Mouse (Mus musculus): Measurements from ENCODE around the gene Ceacam20. TPM values are rescaled to one million over a fixed set of nuclear protein-coding genes. Genes with fewer than 3 reads are reported as not detected.
A peak's percentile ranks its signal among the peaks of the same experiment; 100 is the strongest.

Ceacam20 gene
- polyA plus RNA-seq, 1 experiment from 2014 or later = not detected

DNA sequence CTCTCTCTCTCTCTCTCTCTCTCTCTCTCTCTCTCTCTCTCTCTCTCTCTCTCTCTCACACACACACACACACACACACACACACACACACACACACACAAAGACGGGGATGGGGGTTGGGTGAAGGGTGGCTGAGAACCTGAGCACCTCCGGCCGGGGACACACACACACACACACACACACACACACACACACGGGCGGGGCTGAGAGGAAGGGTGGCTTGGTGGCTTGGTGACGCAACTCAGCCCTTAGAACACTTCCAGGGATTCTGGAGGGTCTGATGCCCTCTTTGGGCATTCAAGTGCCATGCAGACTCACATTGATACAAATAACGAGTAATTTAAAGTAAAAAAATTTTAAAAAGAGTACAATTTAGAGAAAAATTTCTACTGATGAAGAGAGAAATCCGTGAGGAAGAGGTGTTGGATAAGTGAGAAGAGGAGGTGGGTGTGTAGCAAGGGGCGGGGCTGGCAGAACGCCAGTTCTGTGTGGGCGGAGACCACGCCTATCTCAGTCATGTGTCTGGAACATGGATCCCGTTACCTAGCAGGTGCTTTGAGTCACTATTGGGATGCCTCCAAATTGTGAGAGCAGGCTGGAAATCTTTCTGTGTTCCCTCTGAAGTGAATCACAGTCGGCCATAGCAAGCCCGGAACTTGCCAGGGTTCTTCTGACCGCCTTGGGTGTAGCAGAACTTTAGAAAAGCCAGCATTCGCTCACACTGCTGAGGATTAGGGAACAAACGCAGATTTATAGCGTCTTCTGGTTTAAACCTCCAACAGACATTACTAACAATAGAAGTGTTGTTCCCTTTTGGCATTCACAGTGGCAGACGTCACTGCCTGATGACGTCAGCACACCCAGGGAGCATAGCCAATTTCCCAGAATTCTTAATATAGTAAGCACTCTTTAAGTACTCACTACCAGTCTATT is 32.1 kb upstream of the Ceacam20 start:
- no peaks in the 10 kb centered on the region for H3K36me3 ChIP-seq
- peak; percentile 77 for ATAC-seq (ENCODE audit: insufficient number of reproducible peaks, low FRiP score, low TSS enrichment, low read depth)
- H3K9ac ChIP-seq = no peak overlapping the region
- H3K27ac ChIP-seq = peak overlapping the region; percentile 80
- H3K4me3 ChIP-seq = peak overlapping the region; percentile 8; the same call in 1 of the 2 replicates
- H3K9me3 ChIP-seq = no peaks in the 10 kb centered on the region
- H3K27me3 ChIP-seq = peaks cover 9% of the 10 kb centered on the region; the same call in 1 of the 2 replicates
- H3K4me1 ChIP-seq = peaks cover 12% of the 10 kb centered on the region; the same call in 1 of the 2 replicates
- peak overlapping the region; percentile 36 for H3K4me2 ChIP-seq
- WGBS = 13% methylated on average over 20 of the region's 21 CpGs

DNA sequence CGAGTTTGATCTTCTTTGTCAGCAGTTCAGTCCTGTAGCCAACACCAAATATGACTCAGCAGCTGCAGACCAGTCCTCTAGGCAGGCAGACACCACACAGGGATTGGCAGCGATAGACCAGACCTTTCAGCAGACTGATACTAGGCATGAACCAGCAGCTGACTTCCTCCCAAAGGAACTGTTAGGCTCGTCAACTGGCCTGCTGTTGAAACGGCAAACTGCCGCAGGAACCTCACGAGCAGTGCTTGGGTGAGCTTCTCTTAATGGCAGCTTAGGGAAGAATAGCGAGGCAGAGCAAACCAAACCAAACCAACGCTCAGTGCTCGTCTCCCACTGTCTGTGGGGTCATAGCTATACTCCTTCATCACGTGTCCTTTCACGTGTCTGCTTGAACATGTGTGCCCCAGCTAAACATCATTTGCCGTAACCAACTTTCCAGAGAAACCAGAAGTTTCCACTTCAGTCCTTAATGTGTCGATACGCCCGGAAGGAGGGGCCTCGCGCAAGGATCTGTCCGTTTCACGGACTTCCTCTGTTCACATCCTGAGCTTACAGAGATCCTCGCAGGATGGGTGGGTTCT is 30.0 kb upstream of the Ceacam20 start:
- Histone ChIP-seq H3K36me3 (no peaks in the 10 kb centered on the region), H3K27ac (no peak overlapping the region), H3K27me3 (peaks cover 9% of the 10 kb centered on the region; the same call in 1 of the 2 replicates), H3K4me2 (no peak overlapping the region), H3K4me3 (no peak overlapping the region), H3K4me1 (peaks cover 18% of the 10 kb centered on the region), H3K9me3 (no peaks in the 10 kb centered on the region), H3K9ac (no peak overlapping the region)
- WGBS = 69% methylated on average over 20 of the region's 20 CpGs
- ATAC-seq (ENCODE audit: insufficient number of reproducible peaks, low FRiP score, low TSS enrichment, low read depth) = no peak

DNA sequence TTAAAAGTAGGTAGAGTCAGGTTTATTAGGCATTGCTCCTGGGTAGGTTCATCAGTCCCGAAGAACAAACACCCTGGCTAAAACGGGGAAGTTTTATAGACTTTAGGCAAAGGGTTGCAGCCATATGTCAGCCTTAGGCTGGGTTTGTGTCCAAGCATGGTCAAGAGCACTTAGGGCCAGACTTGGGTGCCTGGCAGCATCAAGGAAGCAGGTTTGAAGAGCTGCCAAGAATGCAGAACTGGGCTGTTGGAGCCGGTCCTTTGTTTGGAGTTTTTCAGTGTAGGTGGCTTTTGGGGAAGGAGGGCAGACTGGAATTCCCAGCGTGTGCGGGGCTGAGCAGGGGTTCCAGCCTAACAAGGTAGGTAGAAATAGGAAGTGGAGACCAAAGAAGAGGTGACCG is 29.3 kb upstream of the Ceacam20 start:
- ATAC-seq (ENCODE audit: insufficient number of reproducible peaks, low FRiP score, low TSS enrichment, low read depth) = no peak
- Histone ChIP-seq H3K4me3 (no peak overlapping the region), H3K4me2 (no peak overlapping the region), H3K36me3 (no peaks in the 10 kb centered on the region), H3K9me3 (no peaks in the 10 kb centered on the region), H3K9ac (no peak overlapping the region), H3K4me1 (peaks cover 20% of the 10 kb centered on the region), H3K27me3 (peaks cover 9% of the 10 kb centered on the region; the same call in 1 of the 2 replicates), H3K27ac (no peak overlapping the region)
- 48% methylated on average over 6 of the region's 6 CpGs for WGBS

DNA sequence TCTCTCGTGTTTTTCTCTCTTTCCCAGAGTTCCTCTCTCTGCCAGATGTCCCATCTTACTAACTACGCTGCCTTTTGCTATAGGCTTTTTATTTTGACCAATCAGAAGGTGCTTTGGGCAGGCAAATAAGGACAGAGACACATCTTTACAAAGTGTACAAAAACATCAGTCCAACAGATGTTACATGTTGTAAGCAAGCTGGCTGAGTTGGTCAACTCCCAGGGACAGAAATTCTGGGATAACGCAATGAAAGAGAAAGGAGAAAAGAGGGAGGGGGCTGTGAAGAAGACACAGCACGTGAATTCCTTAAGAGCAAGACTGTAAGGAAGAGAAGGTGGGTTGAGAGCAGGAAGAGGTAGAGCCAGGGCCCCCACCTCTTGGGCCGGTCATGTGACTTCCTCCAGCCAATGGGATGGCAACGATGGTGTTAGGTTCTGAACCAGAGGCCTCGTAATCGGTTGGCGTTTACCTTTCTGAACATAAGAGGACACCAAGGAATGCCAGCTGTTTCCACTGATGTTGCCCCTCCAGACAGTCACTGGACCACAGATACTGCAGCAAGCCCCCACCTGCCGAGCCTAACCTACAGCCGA is 27.9 kb upstream of the Ceacam20 start:
- no peaks in the 10 kb centered on the region for H3K9me3 ChIP-seq
- no peak overlapping the region for H3K4me3 ChIP-seq
- no peak overlapping the region for H3K27ac ChIP-seq
- no peak overlapping the region for H3K4me2 ChIP-seq
- ATAC-seq (ENCODE audit: insufficient number of reproducible peaks, low FRiP score, low TSS enrichment, low read depth) = no peak
- no peaks in the 10 kb centered on the region for H3K27me3 ChIP-seq
- no peak overlapping the region for H3K9ac ChIP-seq
- H3K4me1 ChIP-seq = peaks cover 19% of the 10 kb centered on the region
- WGBS = 75% methylated on average over 11 of the region's 11 CpGs
- no peaks in the 10 kb centered on the region for H3K36me3 ChIP-seq

DNA sequence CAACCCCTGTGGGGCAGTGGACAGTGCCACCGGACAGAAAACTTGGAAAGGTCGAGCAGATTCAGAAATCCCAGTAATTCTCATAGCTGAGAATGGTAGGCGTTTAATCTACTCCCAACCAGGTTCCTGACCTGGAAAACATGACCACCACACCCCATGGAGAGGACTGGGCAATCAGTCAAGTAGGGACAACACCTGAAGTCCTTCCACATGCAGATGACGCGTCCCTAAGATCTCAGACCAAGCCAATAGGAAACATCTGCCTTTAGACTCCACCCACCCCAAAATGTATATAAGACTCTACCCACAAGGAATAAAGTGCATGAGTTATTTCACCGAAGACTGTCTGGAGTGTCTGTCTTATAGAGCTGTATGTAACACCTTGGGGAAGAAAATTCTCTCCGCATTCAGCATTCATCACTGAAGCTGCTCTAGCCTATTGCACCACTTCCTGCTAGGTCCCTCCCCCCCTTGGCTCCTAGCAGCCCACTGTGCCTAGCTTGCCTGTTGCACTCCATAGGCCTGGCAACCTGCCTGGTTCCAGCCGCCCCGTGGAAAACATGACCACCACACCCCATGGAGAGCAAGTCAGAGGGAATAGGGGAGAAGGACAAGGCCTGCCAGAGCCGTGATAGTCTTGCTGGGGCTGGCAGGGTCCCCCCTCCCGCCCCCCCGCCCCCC is 25.5 kb upstream of the Ceacam20 start:
- WGBS = 50% methylated on average over 10 of the region's 12 CpGs
- no peaks in the 10 kb centered on the region for H3K27me3 ChIP-seq
- peak; percentile 75 for ATAC-seq (ENCODE audit: insufficient number of reproducible peaks, low FRiP score, low TSS enrichment, low read depth)
- peaks cover 8% of the 10 kb centered on the region for H3K4me1 ChIP-seq
- peak overlapping the region; percentile 61 for H3K27ac ChIP-seq
- H3K4me3 ChIP-seq = no peak overlapping the region
- no peaks in the 10 kb centered on the region for H3K36me3 ChIP-seq
- H3K4me2 ChIP-seq = no peak overlapping the region
- no peak overlapping the region for H3K9ac ChIP-seq
- no peaks in the 10 kb centered on the region for H3K9me3 ChIP-seq

DNA sequence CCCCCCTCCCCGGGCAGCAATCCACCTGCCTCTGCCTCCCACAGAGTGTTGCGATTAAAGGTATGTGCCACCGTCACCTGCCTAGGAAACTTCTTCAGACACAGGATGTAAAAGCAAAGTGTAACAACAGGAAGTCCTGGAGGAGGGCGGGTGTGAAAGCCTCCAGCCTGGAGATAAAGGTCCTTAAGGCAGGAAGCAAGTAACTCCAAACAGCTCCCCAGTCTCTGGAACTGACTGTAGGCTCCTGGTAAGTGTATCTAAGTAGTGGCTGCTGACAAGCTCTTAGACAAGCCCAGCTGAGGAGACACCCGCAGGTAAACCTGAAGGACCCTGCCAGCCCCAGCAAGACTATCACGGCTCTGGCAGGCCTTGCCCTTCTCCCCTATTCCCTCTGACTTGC is 25.0 kb upstream of the Ceacam20 start:
- no peaks in the 10 kb centered on the region for H3K9me3 ChIP-seq
- H3K9ac ChIP-seq = no peak overlapping the region
- WGBS = 15% methylated on average over 5 of the region's 6 CpGs
- peak overlapping the region; percentile 70 for H3K27ac ChIP-seq
- H3K27me3 ChIP-seq = no peaks in the 10 kb centered on the region
- ATAC-seq (ENCODE audit: insufficient number of reproducible peaks, low FRiP score, low TSS enrichment, low read depth) = no peak
- peaks cover 8% of the 10 kb centered on the region for H3K4me1 ChIP-seq
- H3K4me2 ChIP-seq = no peak overlapping the region
- no peak overlapping the region for H3K4me3 ChIP-seq
- no peaks in the 10 kb centered on the region for H3K36me3 ChIP-seq

DNA sequence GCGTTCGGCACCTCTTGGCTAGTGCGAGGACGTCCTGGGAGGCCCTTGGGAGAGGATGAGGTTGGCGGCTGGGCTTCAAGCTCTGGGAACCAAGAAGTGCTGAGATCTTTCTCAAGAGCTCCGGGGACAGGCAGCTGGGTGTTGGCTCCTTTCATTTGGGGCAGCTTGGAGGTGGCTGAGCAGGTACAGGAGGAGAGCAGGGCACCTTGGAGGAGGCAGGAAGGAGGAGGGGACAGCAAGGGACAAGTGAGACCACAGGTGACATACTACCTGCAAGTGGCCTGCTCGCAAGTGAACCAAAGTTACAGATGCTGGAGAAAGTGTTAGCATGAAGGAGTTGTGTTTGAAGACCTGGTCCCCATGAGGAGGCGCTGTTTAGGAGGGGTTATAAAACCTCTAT is 20.5 kb upstream of the Ceacam20 start:
- peaks cover 6% of the 10 kb centered on the region for H3K4me1 ChIP-seq
- H3K27me3 ChIP-seq = no peaks in the 10 kb centered on the region
- H3K9ac ChIP-seq = no peak overlapping the region
- no peaks in the 10 kb centered on the region for H3K9me3 ChIP-seq
- H3K36me3 ChIP-seq = no peaks in the 10 kb centered on the region
- H3K4me2 ChIP-seq = no peak overlapping the region
- no peak overlapping the region for H3K27ac ChIP-seq
- H3K4me3 ChIP-seq = no peak overlapping the region
- no peak for ATAC-seq (ENCODE audit: insufficient number of reproducible peaks, low FRiP score, low TSS enrichment, low read depth)
- WGBS = 88% methylated on average over 8 of the region's 8 CpGs

DNA sequence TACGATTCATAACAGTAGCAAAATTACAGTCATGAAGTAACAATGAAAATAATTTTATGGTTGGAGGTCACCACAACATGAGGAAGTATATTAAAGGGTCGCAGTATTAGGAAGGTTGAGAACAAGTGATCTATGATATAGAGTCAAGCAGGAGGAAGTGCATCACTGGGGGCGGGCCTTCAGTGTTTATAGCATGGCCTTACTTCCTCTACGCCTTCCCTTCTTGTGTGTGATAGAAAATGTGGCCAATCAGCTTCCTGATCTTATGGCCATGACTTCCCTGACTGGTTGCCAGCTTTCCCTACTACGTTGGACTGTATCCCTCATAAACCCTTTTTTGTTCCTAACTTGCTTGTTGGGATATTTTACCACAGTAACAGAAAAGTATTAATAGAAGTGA is 20.0 kb upstream of the Ceacam20 start:
- no peak for ATAC-seq (ENCODE audit: insufficient number of reproducible peaks, low FRiP score, low TSS enrichment, low read depth)
- Histone ChIP-seq H3K4me1 (peaks cover 3% of the 10 kb centered on the region; the same call in 1 of the 2 replicates), H3K27ac (no peak overlapping the region), H3K36me3 (no peaks in the 10 kb centered on the region), H3K4me2 (no peak overlapping the region), H3K9me3 (no peaks in the 10 kb centered on the region), H3K27me3 (no peaks in the 10 kb centered on the region), H3K4me3 (no peak overlapping the region), H3K9ac (no peak overlapping the region)
- 88% methylated on average over 5 of the region's 5 CpGs for WGBS

DNA sequence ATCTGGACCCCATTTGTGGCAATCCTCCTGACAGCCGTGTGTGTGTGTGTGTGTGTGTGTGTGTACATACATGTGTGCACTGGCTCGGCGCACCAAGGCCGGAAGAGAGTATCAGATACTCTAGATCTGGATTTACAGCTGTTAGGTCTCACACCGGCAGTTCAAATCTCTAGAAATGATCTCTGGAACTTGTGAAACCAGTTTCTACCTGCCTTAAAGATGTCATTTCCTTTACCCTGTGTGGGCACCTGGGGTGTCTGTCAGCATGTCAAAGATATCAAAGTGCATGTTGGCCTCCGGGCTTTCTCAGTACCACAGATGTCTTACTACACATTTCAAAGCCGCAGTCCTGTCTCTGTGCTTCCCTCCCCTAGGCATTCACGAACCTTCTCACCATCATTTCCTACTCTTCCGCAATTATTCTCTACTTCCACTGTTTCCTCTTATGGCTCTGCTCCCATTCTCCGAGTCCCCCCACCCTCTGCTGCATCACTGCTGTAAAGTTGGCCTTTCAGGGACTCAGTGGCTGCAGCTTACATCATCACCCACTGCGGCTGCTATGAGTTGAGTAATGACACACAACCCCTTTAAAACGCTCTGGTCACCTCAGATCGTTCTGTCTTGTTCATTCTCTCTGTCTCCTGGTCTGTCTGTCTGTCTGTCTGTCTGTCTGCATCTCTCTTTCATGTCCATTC is 19.2 kb upstream of the Ceacam20 start:
- no peak for ATAC-seq (ENCODE audit: insufficient number of reproducible peaks, low FRiP score, low TSS enrichment, low read depth)
- Histone ChIP-seq H3K4me2 (no peak overlapping the region), H3K9ac (no peak overlapping the region), H3K27ac (no peak overlapping the region), H3K9me3 (no peaks in the 10 kb centered on the region), H3K36me3 (no peaks in the 10 kb centered on the region), H3K4me3 (no peak overlapping the region), H3K27me3 (no peaks in the 10 kb centered on the region), H3K4me1 (no peaks in the 10 kb centered on the region)
- 69% methylated on average over 13 of the region's 13 CpGs for WGBS

DNA sequence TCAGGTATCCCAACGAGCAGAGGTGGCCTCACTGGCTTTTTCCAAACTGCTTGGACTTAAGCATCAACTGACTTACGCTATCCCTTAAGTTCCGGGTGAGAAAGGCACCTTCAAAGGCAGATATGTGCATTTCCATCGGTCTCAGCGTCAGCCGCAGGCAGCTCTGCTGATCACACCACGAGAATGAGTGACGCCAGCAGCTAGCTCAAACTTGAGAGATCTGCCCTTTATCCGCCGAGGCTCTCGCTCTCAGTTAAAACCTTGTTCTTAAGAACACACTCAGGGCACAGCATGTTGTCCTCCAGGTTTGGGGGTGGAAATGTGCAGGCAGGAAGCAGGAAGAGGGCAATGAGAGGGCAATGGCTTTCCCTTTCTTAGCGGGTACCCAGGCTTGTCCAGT is 16.3 kb upstream of the Ceacam20 start:
- no peak overlapping the region for H3K4me2 ChIP-seq
- no peak overlapping the region for H3K9ac ChIP-seq
- H3K4me3 ChIP-seq = no peak overlapping the region
- 71% methylated on average over 12 of the region's 12 CpGs for WGBS
- H3K27me3 ChIP-seq = no peaks in the 10 kb centered on the region
- H3K4me1 ChIP-seq = no peaks in the 10 kb centered on the region
- H3K27ac ChIP-seq = no peak overlapping the region
- no peak for ATAC-seq (ENCODE audit: insufficient number of reproducible peaks, low FRiP score, low TSS enrichment, low read depth)
- no peaks in the 10 kb centered on the region for H3K9me3 ChIP-seq
- H3K36me3 ChIP-seq = no peaks in the 10 kb centered on the region

DNA sequence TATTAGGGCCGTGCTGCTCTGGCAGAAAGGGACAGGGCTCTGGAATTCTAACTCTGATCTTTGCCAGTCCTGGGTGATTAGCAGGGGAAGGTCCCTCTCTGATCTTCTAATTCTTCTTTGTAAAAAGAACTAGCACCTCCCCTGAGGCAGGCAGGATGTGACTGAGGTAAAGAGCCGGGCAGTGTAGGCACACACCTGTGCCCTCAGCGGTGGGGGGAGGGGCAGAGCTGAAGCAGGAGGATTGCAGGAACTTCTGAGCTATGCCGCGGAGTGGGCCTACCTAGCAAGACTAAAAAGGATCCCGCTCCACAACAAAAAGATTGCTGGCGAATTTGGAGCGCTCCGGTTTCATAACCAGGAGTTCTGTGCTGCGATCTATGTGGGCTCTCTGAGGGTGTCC is 15.2 kb upstream of the Ceacam20 start:
- Histone ChIP-seq H3K27me3 (no peaks in the 10 kb centered on the region), H3K4me3 (no peak overlapping the region), H3K4me1 (no peaks in the 10 kb centered on the region), H3K4me2 (no peak overlapping the region), H3K36me3 (no peaks in the 10 kb centered on the region), H3K27ac (no peak overlapping the region), H3K9me3 (no peaks in the 10 kb centered on the region), H3K9ac (no peak overlapping the region)
- ATAC-seq (ENCODE audit: insufficient number of reproducible peaks, low FRiP score, low TSS enrichment, low read depth) = no peak
- 51% methylated on average over 10 of the region's 10 CpGs for WGBS
